Mouse (Mus musculus) CH12.LX (cell line): ENCODE results near the gene Gipc2.

ENCODE experiments used
- CTCF ChIP-seq, 2 experiments: IDR thresholded peaks in 1 of 2; conservative IDR thresholded peaks in 1 of 2; 2 replicates each; pipeline ENCODE4 v1.5.1; 2011 to 2012; ENCODE audit warnings: low read depth in 2 of 2, low read length in 2 of 2, improper control_type of control experiment in 1 of 2, inconsistent platforms in 1 of 2, mild to moderate bottlenecking in 1 of 2, moderate library complexity in 1 of 2
- JUN ChIP-seq: IDR thresholded peaks from 2 replicates; pipeline ENCODE4 v1.6.1; 2011; ENCODE audit warnings: low read depth, mild to moderate bottlenecking, low read length, improper control_type of control experiment, moderate library complexity; ENCODE audit not compliant: insufficient read depth
- NRF1 ChIP-seq: IDR thresholded peaks from 2 replicates; pipeline ENCODE4 v1.6.1; 2014; ENCODE audit warnings: low read depth, mild to moderate bottlenecking, inconsistent platforms, low read length, improper control_type of control experiment, moderate library complexity
- USF1 ChIP-seq: IDR thresholded peaks from 2 replicates; pipeline ENCODE4 v1.6.1; 2014; ENCODE audit warnings: low read depth, mild to moderate bottlenecking, inconsistent platforms, low read length, improper control_type of control experiment
- ZKSCAN1 ChIP-seq: IDR thresholded peaks from 2 replicates; pipeline ENCODE4 v1.6.1; 2012; ENCODE audit warnings: low read depth, inconsistent platforms, low read length, improper control_type of control experiment, borderline replicate concordance
- ZNF384 ChIP-seq: IDR thresholded peaks from 2 replicates; pipeline ENCODE4 v1.6.1; 2012; ENCODE audit warnings: low read depth, low read length, improper control_type of control experiment, inconsistent platforms

GRCm38 (mm10) chr3:152113496-152113895, 52.5 kb downstream of the Gipc2 start:
- TF ChIP-seq ZNF384 = no peak
- TF ChIP-seq CTCF (conservative IDR thresholded peaks at IDR 0.05 in 1 of 2, IDR thresholded peaks at IDR 0.05 in 1 of 2; ENCODE audit: low read depth in 2 of 2, low read length in 2 of 2) = no peak
- no peak for TF ChIP-seq JUN
- TF ChIP-seq ZKSCAN1 = no peak
- TF ChIP-seq USF1 = no peak
- no peak for TF ChIP-seq NRF1
